Mouse (Mus musculus) bone marrow macrophage, adult 2 months (primary cell): Measurements from ENCODE around the gene Galnt17.

Experiments
- CTCF ChIP-seq: IDR thresholded peaks from 2 replicates; pipeline ENCODE4 v1.5.1; 2012; ENCODE audit warnings: low read depth, mild to moderate bottlenecking, low read length, moderate library complexity
- POLR2A ChIP-seq: IDR thresholded peaks from 2 replicates; pipeline ENCODE4 v1.6.1; 2012; ENCODE audit warnings: mild to moderate bottlenecking, low read depth, low read length, borderline replicate concordance

DNA sequence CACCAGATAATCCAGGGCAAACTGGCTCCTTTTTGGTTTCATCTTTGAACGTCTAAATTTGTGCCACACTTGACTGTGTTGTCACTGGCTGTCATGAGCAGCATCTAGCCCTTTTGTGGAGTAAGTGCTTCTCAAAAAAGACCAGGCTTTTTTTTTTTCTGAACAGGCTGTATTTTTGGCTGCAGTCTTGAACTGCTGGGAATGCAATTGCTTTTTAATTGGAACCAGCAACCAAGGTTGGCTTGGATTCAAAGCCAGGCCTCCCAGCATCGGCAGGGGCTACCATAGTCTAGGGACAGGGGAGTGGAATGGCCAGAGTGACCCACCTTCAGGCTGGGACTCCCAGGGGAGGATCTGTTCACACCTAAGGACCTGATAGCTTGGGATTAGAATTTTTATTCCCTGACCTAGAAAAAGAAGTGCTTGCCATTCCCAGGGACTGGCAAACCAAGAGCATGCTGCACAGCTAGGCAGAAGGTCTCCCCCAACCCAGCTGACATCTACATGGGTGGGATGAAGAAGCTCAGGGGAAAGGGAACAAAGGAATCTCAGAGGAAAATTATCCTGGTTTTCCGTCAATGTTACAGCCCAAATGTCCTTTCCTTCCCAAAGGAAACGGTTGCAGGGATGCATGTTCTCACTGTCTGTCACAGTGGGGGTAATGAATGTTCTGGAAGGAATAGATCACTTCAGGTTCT is 369.2 kb downstream of the Galnt17 start:
- TF ChIP-seq CTCF (no peak), POLR2A (no peak)
